ENCODE assay signal across 38 mouse cellular contexts in the genomic region with DNA sequence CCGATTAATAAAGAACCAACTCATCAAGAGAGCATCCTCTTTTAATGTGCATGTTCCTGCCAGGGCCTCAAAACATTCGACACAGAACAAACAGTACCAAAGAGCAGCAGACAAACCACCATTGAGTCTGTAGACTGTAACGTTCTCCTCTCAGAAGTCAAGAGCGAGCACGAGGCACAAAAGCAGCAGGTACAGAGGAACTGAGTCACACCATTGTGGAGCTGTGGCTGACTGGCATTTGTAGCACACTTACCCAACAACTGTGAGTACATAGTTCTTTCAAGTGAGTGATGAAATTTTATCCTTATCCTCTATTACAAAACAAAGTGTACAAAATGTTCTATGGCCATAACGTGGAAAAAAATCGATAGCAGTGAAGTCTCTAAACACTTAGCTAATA. TPM values are rescaled to one million over a fixed set of nuclear protein-coding genes. Genes with fewer than 3 reads are reported as not detected.
DNase-seq lines count a peak whose midpoint lies in the region; ATAC-seq and TF ChIP-seq lines count a peak whose summit lies in the region.
"Had no signal": no experiment of that assay in that cellular context is flagged by ENCODE, and none has a peak within 500 bp of the region (broad histone marks: within the 10 kb centered on the region; RNA-seq: fewer than 3 reads in every experiment).

No protein-coding gene starts in this region.

- no peaks in the 10 kb centered on the region for H3K4me1 ChIP-seq in liver, adult 2 months (ENCODE audit: control insufficient read depth, insufficient read depth, low read length)
- no peaks in the 10 kb centered on the region for H3K4me1 ChIP-seq in liver, embryonic 11.5 days (replicated peaks; ENCODE audit: control insufficient read depth, insufficient read depth, low read length)
- H3K4me1 ChIP-seq in lung, postnatal 0 days (ENCODE audit: insufficient read depth, low read depth, low read length): no peaks in the 10 kb centered on the region
- no peaks in the 10 kb centered on the region; the same call in 1 of the 2 replicates for H3K4me1 ChIP-seq in lung, adult 2 months (ENCODE audit: control insufficient read depth, insufficient read depth, low read length)
- H3K4me1 ChIP-seq: embryonic facial prominence, embryonic 13.5 days; heart, embryonic 10.5 days; heart, embryonic 13.5 days had no signal

- peak; percentile 49 for DNase-seq in liver, adult 2 months (ENCODE audit: extremely low read depth, low read depth, low spot score)
- DNase-seq in liver, embryonic 11.5 days (ENCODE audit: low spot score): no peak
- peak; percentile 73 for DNase-seq in lung, postnatal 0 days (ENCODE audit: low spot score)
- DNase-seq in lung, adult 2 months: no peak
- peak; percentile 28 for DNase-seq in fat pad, adult 2 months (ENCODE audit: extremely low read depth, low read depth, low spot score)
- DNase-seq in lung, postnatal 36 days: peak; percentile 61
- DNase-seq in testis, postnatal 14 days (ENCODE audit: low spot score): no peak
- no peak for DNase-seq in left cerebral cortex, postnatal 36 days (ENCODE audit: low spot score in 2 of 2)
- DNase-seq: adrenal gland, adult 8-10 months; adrenal gland, postnatal 25 days; B cell, adult 2 months; cerebellum, adult 11-12 months; cerebellum, adult 8-10 months; cerebellum, postnatal 10 days; cerebellum, postnatal 36 days; embryo, embryonic 11 days; gastrocnemius, postnatal 10 days; heart, adult 2 months; heart, postnatal 14 days; heart, postnatal 4 days had no signal

- TF ChIP-seq EP300 in lung, postnatal 0 days (IDR thresholded peaks at IDR 0.05): peak; percentile 86

- no peaks in the 10 kb centered on the region for H3K79me2 ChIP-seq in liver, adult 2 months (ENCODE audit: control insufficient read depth, insufficient read depth, low read length)

- 67% methylated on average over 7 of the region's 7 CpGs for WGBS in liver, adult 2 months
- WGBS in liver, embryonic 11.5 days: 80% methylated on average over 7 of the region's 7 CpGs
- WGBS in lung, postnatal 0 days: 68% methylated on average over 7 of the region's 7 CpGs
- 65% methylated on average over 7 of the region's 7 CpGs for WGBS in lung, adult 2 months

- no peak for TF ChIP-seq CTCF in liver, adult 2 months (IDR thresholded peaks at IDR 0.05; ENCODE audit: low read depth, low read length)
- TF ChIP-seq CTCF in lung, postnatal 0 days (IDR thresholded peaks at IDR 0.05): no peak
- no peak for TF ChIP-seq CTCF in lung, adult 2 months (IDR thresholded peaks at IDR 0.05; ENCODE audit: insufficient read depth, low read length)

- H3K4me3 ChIP-seq in liver, adult 2 months (ENCODE audit: insufficient read depth, low read depth, low read length): no peak overlapping the region
- H3K4me3 ChIP-seq in liver, embryonic 11.5 days (ENCODE audit: low read depth, low read length): no peak overlapping the region
- no peak overlapping the region for H3K4me3 ChIP-seq in lung, postnatal 0 days (ENCODE audit: low read depth, low read length)
- no peak overlapping the region for H3K4me3 ChIP-seq in lung, adult 2 months (replicated peaks; ENCODE audit: extremely low read depth, low read depth, low read length)
- H3K4me3 ChIP-seq: embryonic facial prominence, embryonic 10.5 days; embryonic facial prominence, embryonic 13.5 days; erythroblast, embryonic 14.5 days; forebrain, embryonic 10.5 days; forebrain, embryonic 13.5 days; heart, adult 2 months; heart, embryonic 10.5 days; heart, embryonic 13.5 days had no signal

- H3K27me3 ChIP-seq in liver, adult 2 months (ENCODE audit: control insufficient read depth, insufficient read depth, low read length): no peaks in the 10 kb centered on the region
- no peaks in the 10 kb centered on the region for H3K27me3 ChIP-seq in liver, embryonic 11.5 days (replicated peaks; ENCODE audit: control insufficient read depth, insufficient read depth, low read length)
- no peaks in the 10 kb centered on the region for H3K27me3 ChIP-seq in lung, postnatal 0 days (replicated peaks; ENCODE audit: insufficient read depth, low read length)

- no peak overlapping the region for H3K27ac ChIP-seq in liver, adult 2 months (replicated peaks; ENCODE audit: insufficient read depth, low read depth, low read length)
- no peak overlapping the region for H3K27ac ChIP-seq in liver, embryonic 11.5 days (ENCODE audit: low read depth, low read length)
- H3K27ac ChIP-seq in lung, postnatal 0 days (ENCODE audit: low read length): no peak overlapping the region
- H3K27ac ChIP-seq: embryonic facial prominence, embryonic 10.5 days; embryonic facial prominence, embryonic 13.5 days; forebrain, embryonic 10.5 days; forebrain, embryonic 13.5 days; heart, adult 2 months; heart, embryonic 10.5 days; heart, embryonic 13.5 days; hindbrain, embryonic 14.5 days; hindbrain, postnatal 0 days had no signal

- no peak for ATAC-seq in liver, embryonic 11.5 days (replicated peaks; ENCODE audit: low FRiP score)
- ATAC-seq in lung, postnatal 0 days: peak; percentile 62; the same call in 1 of the 2 replicates
- ATAC-seq: forebrain, embryonic 13.5 days; forebrain, embryonic 16.5 days; hindbrain, postnatal 0 days; Patski had no signal

- intact Hi-C loops in left cerebral cortex, postnatal 36 days (cut with DNase I): no loop called here

- no peaks in the 10 kb centered on the region for H3K36me3 ChIP-seq in liver, adult 2 months (ENCODE audit: control insufficient read depth, insufficient read depth, low read length)
- H3K36me3 ChIP-seq in liver, embryonic 11.5 days (ENCODE audit: control insufficient read depth, insufficient read depth, low read length): no peaks in the 10 kb centered on the region
- no peaks in the 10 kb centered on the region for H3K36me3 ChIP-seq in lung, postnatal 0 days (ENCODE audit: insufficient read depth, low read length)
- H3K36me3 ChIP-seq: embryonic facial prominence, embryonic 10.5 days; embryonic facial prominence, embryonic 13.5 days; forebrain, embryonic 10.5 days; G1E; heart, embryonic 10.5 days; heart, embryonic 13.5 days had no signal

- no peak overlapping the region for H3K9ac ChIP-seq in liver, adult 2 months (ENCODE audit: low read depth, low read length)
- H3K9ac ChIP-seq in liver, embryonic 11.5 days (ENCODE audit: low read depth, low read length): no peak overlapping the region
- no peak overlapping the region for H3K9ac ChIP-seq in lung, postnatal 0 days (replicated peaks; ENCODE audit: low read depth)
- H3K9ac ChIP-seq: embryonic facial prominence, embryonic 13.5 days; forebrain, embryonic 13.5 days; heart, embryonic 13.5 days; hindbrain, embryonic 14.5 days had no signal

- H3K4me2 ChIP-seq in liver, embryonic 11.5 days: no peak overlapping the region
- H3K4me2 ChIP-seq in lung, postnatal 0 days (replicated peaks; ENCODE audit: low read depth, low read length): no peak overlapping the region
- H3K4me2 ChIP-seq: embryonic facial prominence, embryonic 13.5 days; forebrain, embryonic 13.5 days; heart, embryonic 13.5 days; hindbrain, embryonic 14.5 days had no signal

- TF ChIP-seq POLR2A in liver, adult 2 months (IDR thresholded peaks at IDR 0.05; ENCODE audit: extremely low read depth, insufficient read depth, low read length): no peak
- TF ChIP-seq POLR2A in lung, adult 2 months (IDR thresholded peaks at IDR 0.05; ENCODE audit: borderline replicate concordance, extremely low read depth, low read depth, low read length): no peak

- no peaks in the 10 kb centered on the region for H3K9me3 ChIP-seq in liver, embryonic 11.5 days (ENCODE audit: control insufficient read depth, low read length)
- no peaks in the 10 kb centered on the region for H3K9me3 ChIP-seq in lung, postnatal 0 days (ENCODE audit: low read length)
- H3K9me3 ChIP-seq: embryonic facial prominence, embryonic 13.5 days; forebrain, embryonic 13.5 days; heart, embryonic 10.5 days; heart, embryonic 13.5 days had no signal

RNA-seq across cellular contexts. Expression of a gene that starts 6.7 kb away (rescaled TPM):
- total RNA-seq in liver, adult 2 months (2014; rRNA removed): 0.28 and 1.5 TPM in 2 replicates
- polyA plus RNA-seq in liver, adult 2 months (2012; rRNA removed): not detected in 2 replicates
- polyA plus RNA-seq in liver, embryonic 11.5 days (2014; fragmentation: Nextera tagmentation; extraction: Ambion mirVana): 0.40 TPM in 1 of 2 replicates, not detected in the other
- 1.5 and 1.8 TPM in 2 replicates for polyA plus RNA-seq in lung, postnatal 0 days (2015; fragmentation: Nextera tagmentation; extraction: Ambion mirVana)
- polyA plus RNA-seq in lung, adult 2 months (2012; rRNA removed): 1.2 and 2.5 TPM in 2 replicates
- total RNA-seq in left cerebral cortex, postnatal 36 days (2021): 100 to 1,000 TPM; 122 to 146 TPM
- total RNA-seq: CH12.LX; G1E; gastrocnemius, adult 18-20 months; gastrocnemius, postnatal 10 days; gastrocnemius, postnatal 4 days; heart, adult 2 months; heart, postnatal 14 days; heart, postnatal 4 days had no signal
- polyA plus RNA-seq: erythroblast, embryonic 14.5 days; G1E; heart, embryonic 10.5 days; heart, embryonic 13.5 days; Patski had no signal

RNA-seq across cellular contexts. Expression of a gene that starts 20.6 kb away (rescaled TPM):
- total RNA-seq in liver, adult 2 months (2014; rRNA removed): under 0.01 and 0.13 TPM in 2 replicates
- polyA plus RNA-seq in liver, adult 2 months (2012; rRNA removed): not detected in 2 replicates
- 0.55 and 1.0 TPM in 2 replicates for polyA plus RNA-seq in liver, embryonic 11.5 days (2014; fragmentation: Nextera tagmentation; extraction: Ambion mirVana)
- polyA plus RNA-seq in lung, postnatal 0 days (2015; fragmentation: Nextera tagmentation; extraction: Ambion mirVana): 0.90 and 0.92 TPM in 2 replicates
- polyA plus RNA-seq in lung, adult 2 months (2012; rRNA removed): 2.1 and 2.5 TPM in 2 replicates
- total RNA-seq in left cerebral cortex, postnatal 36 days (2021): 100 to 1,000 TPM; 468 to 499 TPM
- total RNA-seq: CH12.LX; gastrocnemius, adult 18-20 months had no signal
- polyA plus RNA-seq: erythroblast, embryonic 14.5 days had no signal

RNA-seq across cellular contexts. Expression of a gene that starts 32.9 kb away (rescaled TPM):
- 89.8 and 102 TPM in 2 replicates for total RNA-seq in liver, adult 2 months (2014; rRNA removed)
- 106 and 111 TPM in 2 replicates for polyA plus RNA-seq in liver, adult 2 months (2012; rRNA removed)
- 83.7 and 98.7 TPM in 2 replicates for polyA plus RNA-seq in liver, embryonic 11.5 days (2014; fragmentation: Nextera tagmentation; extraction: Ambion mirVana)
- 109 TPM in 2 replicates for polyA plus RNA-seq in lung, postnatal 0 days (2015; fragmentation: Nextera tagmentation; extraction: Ambion mirVana)
- 104 and 129 TPM in 2 replicates for polyA plus RNA-seq in lung, adult 2 months (2012; rRNA removed)
- total RNA-seq in left cerebral cortex, postnatal 36 days (2021): 10 to 100 TPM; 51.9 to 55.9 TPM

RNA-seq across cellular contexts. Expression of a gene that starts 48.7 kb away (rescaled TPM):
- total RNA-seq in liver, adult 2 months (2014; rRNA removed): 25.4 and 30.3 TPM in 2 replicates
- 55.9 and 60.4 TPM in 2 replicates for polyA plus RNA-seq in liver, adult 2 months (2012; rRNA removed)
- polyA plus RNA-seq in liver, embryonic 11.5 days (2014; fragmentation: Nextera tagmentation; extraction: Ambion mirVana): 13.6 and 17.5 TPM in 2 replicates
- 40.1 and 45.6 TPM in 2 replicates for polyA plus RNA-seq in lung, postnatal 0 days (2015; fragmentation: Nextera tagmentation; extraction: Ambion mirVana)
- polyA plus RNA-seq in lung, adult 2 months (2012; rRNA removed): 54.5 and 56.1 TPM in 2 replicates
- total RNA-seq in left cerebral cortex, postnatal 36 days (2021): 10 to 100 TPM; 91.6 to 97.6 TPM

RNA-seq across cellular contexts. Expression of a gene that starts 53.0 kb away (rescaled TPM):
- not detected in 2 replicates for total RNA-seq in liver, adult 2 months (2014; rRNA removed)
- not detected in 2 replicates for polyA plus RNA-seq in liver, adult 2 months (2012; rRNA removed)
- polyA plus RNA-seq in liver, embryonic 11.5 days (2014; fragmentation: Nextera tagmentation; extraction: Ambion mirVana): not detected in 2 replicates
- not detected in 2 replicates for polyA plus RNA-seq in lung, postnatal 0 days (2015; fragmentation: Nextera tagmentation; extraction: Ambion mirVana)
- polyA plus RNA-seq in lung, adult 2 months (2012; rRNA removed): not detected in 2 replicates
- total RNA-seq in left cerebral cortex, postnatal 36 days (2021): not detected
- total RNA-seq: adrenal gland, adult 8-10 months; adrenal gland, postnatal 25 days; G1E; gastrocnemius, adult 18-20 months; gastrocnemius, postnatal 10 days; gastrocnemius, postnatal 4 days; heart, adult 2 months; heart, postnatal 14 days; heart, postnatal 4 days; hindbrain, postnatal 0 days had no signal
- polyA plus RNA-seq: brain, embryonic 14.5 days; cortical plate, adult 2 months; embryonic facial prominence, embryonic 10.5 days; embryonic facial prominence, embryonic 13.5 days; erythroblast, embryonic 14.5 days; forebrain, embryonic 10.5 days; forebrain, embryonic 13.5 days; forebrain, embryonic 16.5 days; G1E; heart, adult 2 months; heart, embryonic 10.5 days; heart, embryonic 13.5 days; hindbrain, embryonic 11.5 days; hindbrain, embryonic 14.5 days had no signal

Comparison
In these comparisons a context has a peak if more than half of its experiments do, and no peak if none do; other contexts are left out.
1. DNase-seq: peak in liver, adult 2 months (single experiment), lung, postnatal 0 days (single experiment), fat pad, adult 2 months (single experiment) and lung, postnatal 36 days (single experiment); none in liver, embryonic 11.5 days (single experiment), lung, adult 2 months (single experiment), testis, postnatal 14 days (single experiment) and left cerebral cortex, postnatal 36 days (0 of 2).